Mouse (Mus musculus) intestine, embryonic 15.5 days (tissue): ENCODE measurements around the gene Mga. TPM values are rescaled to one million over a fixed set of nuclear protein-coding genes. Genes with fewer than 3 reads are reported as not detected.

Experiments used
- ATAC-seq: fragments of 200-750 bp; cut with Nextera tagmentation; 2 replicates; pipeline ENCODE4 v1.8.0; 2017; ENCODE audit warnings: moderate TSS enrichment, moderate library complexity
- H3K27ac ChIP-seq: fragments of 300-500 bp; sonication (generic); 2 replicates; pipeline ENCODE4 v1.5.1; 2015; ENCODE audit warnings: mild to moderate bottlenecking, inconsistent platforms
- H3K27me3 ChIP-seq: fragments of 300-500 bp; sonication (generic); replicated peaks from 2 replicates; pipeline ENCODE4 v1.6.1; 2015; ENCODE audit warnings: inconsistent platforms
- H3K36me3 ChIP-seq: fragments of 300-500 bp; sonication (generic); 2 replicates; pipeline ENCODE4 v1.6.1; 2015; ENCODE audit warnings: inconsistent platforms
- H3K4me1 ChIP-seq: fragments of 300-500 bp; sonication (generic); replicated peaks from 2 replicates; pipeline ENCODE4 v1.6.1; 2015; ENCODE audit warnings: inconsistent platforms
- H3K4me2 ChIP-seq: fragments of 300-500 bp; sonication (generic); replicated peaks from 2 replicates; pipeline ENCODE4 v1.6.1; 2015; ENCODE audit warnings: mild to moderate bottlenecking, inconsistent platforms
- H3K4me3 ChIP-seq: fragments of 300-500 bp; sonication (generic); replicated peaks from 2 replicates; pipeline ENCODE4 v1.5.1; 2015; ENCODE audit warnings: inconsistent platforms
- H3K9ac ChIP-seq: fragments of 300-500 bp; sonication (generic); 2 replicates; pipeline ENCODE4 v1.6.1; 2015; ENCODE audit warnings: inconsistent platforms
- H3K9me3 ChIP-seq: fragments of 300-500 bp; sonication (generic); 2 replicates; pipeline ENCODE4 v1.6.1; 2016; ENCODE audit warnings: inconsistent platforms
- WGBS: fragments of 180-500 bp; shearing (Covaris S2); methylation state at CpG from one replicate; pipeline ENCODE4 v1.1.7; 2015; 5-methylcytosine and 5-hydroxymethylcytosine counted together
- polyA plus RNA-seq: library from polyadenylated mRNA; unstranded; fragments of >200 nt; fragmentation: Nextera tagmentation; extraction: Ambion mirVana; gene quantifications from 2 replicates; pipeline ENCODE4 v1.2.1, GENCODE M21; 2015

Mga gene
- polyA plus RNA-seq, 1 experiment from 2014 or later = 23.7 TPM

DNA sequence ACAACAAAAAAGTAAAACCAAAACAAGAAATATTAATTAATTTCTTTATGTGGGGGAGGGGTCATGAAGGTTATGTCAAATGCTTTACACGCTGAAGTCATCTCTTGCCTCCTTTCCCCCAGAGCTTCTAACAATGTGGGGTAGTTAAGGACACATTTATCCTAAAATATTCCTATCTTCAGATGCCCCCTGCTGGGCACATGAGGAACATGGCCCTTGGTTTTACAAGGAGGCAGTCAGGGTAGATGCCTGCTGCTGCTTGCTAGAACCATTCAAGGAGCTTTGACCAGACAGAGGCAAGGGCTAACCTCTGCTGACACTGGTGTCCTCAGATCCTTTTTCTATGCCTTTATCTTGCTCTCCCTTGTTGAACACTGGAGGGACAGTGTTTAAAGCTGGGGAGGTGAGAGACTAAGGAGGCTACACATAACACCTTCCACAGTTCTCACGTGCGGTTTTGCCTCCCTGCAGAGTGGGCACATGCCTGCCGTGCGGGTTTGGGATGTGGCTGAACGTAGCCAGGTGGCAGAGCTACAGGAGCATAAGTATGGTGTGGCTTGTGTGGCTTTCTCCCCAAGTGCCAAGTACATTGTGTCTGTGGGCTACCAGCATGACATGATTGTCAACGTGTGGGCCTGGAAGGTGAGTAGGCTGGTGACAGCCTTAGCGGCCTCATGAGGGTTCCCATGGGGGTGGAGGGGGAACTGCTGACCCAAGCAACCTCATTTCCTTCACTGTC is 114.6 kb downstream of the Mga start:
- Histone ChIP-seq H3K9me3 (no peaks in the 10 kb centered on the region), H3K4me2 (no peak overlapping the region), H3K4me1 (no peaks in the 10 kb centered on the region), H3K27ac (no peak overlapping the region), H3K4me3 (no peak overlapping the region), H3K9ac (no peak overlapping the region), H3K36me3 (peaks cover 13% of the 10 kb centered on the region), H3K27me3 (no peaks in the 10 kb centered on the region)
- 80% methylated on average over 8 of the region's 8 CpGs for WGBS
- peak; percentile 76 for ATAC-seq

DNA sequence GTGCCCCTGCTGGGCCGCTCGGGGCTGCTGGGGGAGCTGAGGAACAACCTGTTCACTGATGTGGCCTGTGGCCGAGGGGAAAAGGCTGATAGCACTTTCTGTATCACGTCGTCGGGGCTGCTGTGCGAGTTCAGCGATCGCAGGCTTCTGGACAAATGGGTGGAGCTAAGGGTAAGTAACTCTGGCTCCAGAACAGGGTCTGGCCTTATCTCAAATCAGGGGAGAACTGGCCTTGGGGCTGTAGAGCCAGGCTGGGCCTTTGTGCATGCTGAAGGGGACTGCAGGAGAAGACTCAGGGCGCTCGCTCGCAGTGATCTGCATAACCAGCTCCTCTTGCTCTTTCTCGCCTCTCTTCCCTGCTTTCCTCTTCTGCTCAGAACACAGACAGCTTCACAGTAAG is 115.9 kb downstream of the Mga start:
- Histone ChIP-seq H3K36me3 (peaks cover 18% of the 10 kb centered on the region), H3K9ac (no peak overlapping the region)

DNA sequence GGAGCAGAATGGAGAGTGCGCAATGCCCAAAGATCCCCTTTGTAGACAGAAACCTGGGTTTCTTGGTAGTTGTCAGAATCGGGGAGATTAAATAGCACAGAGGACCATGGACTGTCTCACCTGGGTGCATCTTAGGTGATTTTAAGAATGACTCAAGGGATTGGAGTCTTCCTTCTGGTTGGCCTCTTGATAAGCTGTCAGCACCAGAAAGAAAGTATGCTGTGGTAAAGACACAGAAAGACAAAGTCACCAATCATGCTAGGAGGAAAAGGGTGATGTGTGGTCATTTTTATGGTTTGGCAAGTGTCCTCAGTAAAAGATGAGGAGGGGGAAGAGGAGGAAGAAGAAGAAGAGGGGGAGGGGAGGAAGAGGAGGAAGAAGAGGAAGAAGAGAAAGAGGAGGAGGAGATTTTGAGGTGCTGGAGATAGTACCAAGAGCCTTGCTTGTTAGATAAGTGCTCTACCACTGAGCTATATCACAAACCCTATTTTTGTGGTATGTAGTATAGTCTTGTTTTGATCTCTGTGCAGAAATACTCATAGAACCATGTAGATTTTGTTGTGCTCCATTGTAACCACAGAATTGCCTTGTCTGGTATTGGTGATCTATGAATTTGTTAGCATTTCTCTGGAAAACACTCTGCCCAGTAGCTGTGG is 116.9 kb downstream of the Mga start:
- no peaks in the 10 kb centered on the region for H3K27me3 ChIP-seq
- peaks cover 18% of the 10 kb centered on the region for H3K36me3 ChIP-seq
- no peak overlapping the region for H3K4me3 ChIP-seq
- no peak overlapping the region for H3K27ac ChIP-seq
- ATAC-seq = no peak
- H3K4me2 ChIP-seq = no peak overlapping the region
- no peaks in the 10 kb centered on the region for H3K4me1 ChIP-seq
- H3K9me3 ChIP-seq = no peaks in the 10 kb centered on the region
- H3K9ac ChIP-seq = no peak overlapping the region
- 94% methylated on average over 2 of the region's 2 CpGs for WGBS

More for the DNA sequence above, 115.9 kb downstream of the Mga start:
- Histone ChIP-seq H3K27ac (no peak overlapping the region), H3K9me3 (no peaks in the 10 kb centered on the region), H3K27me3 (no peaks in the 10 kb centered on the region), H3K4me2 (no peak overlapping the region), H3K4me3 (no peak overlapping the region), H3K4me1 (no peaks in the 10 kb centered on the region)
- WGBS = 75% methylated on average over 13 of the region's 13 CpGs
- ATAC-seq = peak; percentile 41; the same call in 1 of the 2 replicates

DNA sequence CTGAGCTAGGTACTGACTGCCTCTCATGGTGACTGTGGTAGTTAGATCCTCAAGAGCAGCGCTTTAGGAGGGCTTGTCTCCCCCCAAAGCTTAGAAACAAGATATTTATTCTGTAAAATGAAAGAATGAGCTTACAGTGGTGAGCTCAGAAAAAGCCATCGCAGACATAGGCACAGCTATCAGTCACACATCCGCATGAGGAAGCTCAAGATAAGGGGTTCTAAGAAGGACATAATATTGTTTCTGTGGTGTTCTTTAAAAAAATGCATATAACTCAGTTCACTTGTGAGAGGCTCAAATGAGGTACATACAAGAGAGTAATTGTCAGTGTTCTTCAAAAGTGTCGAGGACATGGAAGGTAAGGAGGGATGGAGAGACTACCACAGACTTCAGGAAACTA is 118.9 kb downstream of the Mga start:
- WGBS = 91% methylated on average over 4 of the region's 4 CpGs
- Histone ChIP-seq H3K4me3 (no peak overlapping the region), H3K9me3 (no peaks in the 10 kb centered on the region), H3K27ac (no peak overlapping the region), H3K36me3 (peaks cover 25% of the 10 kb centered on the region), H3K4me1 (no peaks in the 10 kb centered on the region), H3K9ac (no peak overlapping the region), H3K27me3 (no peaks in the 10 kb centered on the region), H3K4me2 (no peak overlapping the region)
- no peak for ATAC-seq

DNA sequence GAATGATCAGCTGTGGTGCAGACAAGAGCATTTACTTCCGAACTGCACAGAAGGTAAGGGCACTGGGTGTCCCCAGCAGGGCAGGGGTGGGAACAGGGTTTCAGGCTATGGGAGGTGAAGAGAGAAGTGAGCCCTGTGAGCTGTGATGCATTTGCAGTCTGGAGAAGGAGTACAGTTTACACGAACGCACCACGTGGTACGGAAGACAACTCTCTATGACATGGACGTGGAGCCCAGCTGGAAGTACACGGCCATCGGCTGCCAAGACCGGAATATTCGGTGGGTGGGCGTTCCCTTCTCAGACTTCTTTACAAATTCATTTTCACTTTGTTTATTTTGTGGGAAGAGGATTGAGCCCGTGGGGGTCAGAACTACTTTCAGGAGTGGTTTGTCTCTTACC is 120.6 kb downstream of the Mga start:
- H3K9me3 ChIP-seq = no peaks in the 10 kb centered on the region
- H3K4me2 ChIP-seq = no peak overlapping the region
- ATAC-seq = no peak
- H3K4me3 ChIP-seq = no peak overlapping the region
- no peak overlapping the region for H3K27ac ChIP-seq
- WGBS = 83% methylated on average over 12 of the region's 12 CpGs
- H3K27me3 ChIP-seq = no peaks in the 10 kb centered on the region
- H3K36me3 ChIP-seq = peaks cover 36% of the 10 kb centered on the region
- no peak overlapping the region for H3K9ac ChIP-seq
- no peaks in the 10 kb centered on the region for H3K4me1 ChIP-seq

Other genes with a start within 250 kb of the Mga start
- 50.0 and 51.6 TPM in 2 replicates for gene Ndufaf1, start 234.4 kb upstream of the Mga start, polyA plus RNA-seq
- gene Rtf1, start 222.2 kb upstream of the Mga start, polyA plus RNA-seq = 30.5 and 34.8 TPM in 2 replicates
- gene Itpka, start 154.9 kb upstream of the Mga start, polyA plus RNA-seq = 9.5 and 9.7 TPM in 2 replicates
- 0.87 and 1.4 TPM in 2 replicates for gene Ltk, start 136.8 kb upstream of the Mga start, polyA plus RNA-seq
- 24.2 and 24.8 TPM in 2 replicates for gene Rpap1, start 109.7 kb upstream of the Mga start, polyA plus RNA-seq
- 14.7 and 15.5 TPM in 2 replicates for gene Tyro3, start 99.5 kb upstream of the Mga start, polyA plus RNA-seq
- 2.2 TPM in 2 replicates for gene Mapkbp1, start 75.5 kb downstream of the Mga start, polyA plus RNA-seq
- 15.5 and 17.8 TPM in 2 replicates for gene Jmjd7, start 130.3 kb downstream of the Mga start, polyA plus RNA-seq
- gene Gm28042, start 130.3 kb downstream of the Mga start, polyA plus RNA-seq = 2.2 TPM in 2 replicates
- 0.75 and 1.4 TPM in 2 replicates for gene Pla2g4b, start 136.2 kb downstream of the Mga start, polyA plus RNA-seq